9 mouse cellular contexts compared by ENCODE assay signal in the genomic region with DNA sequence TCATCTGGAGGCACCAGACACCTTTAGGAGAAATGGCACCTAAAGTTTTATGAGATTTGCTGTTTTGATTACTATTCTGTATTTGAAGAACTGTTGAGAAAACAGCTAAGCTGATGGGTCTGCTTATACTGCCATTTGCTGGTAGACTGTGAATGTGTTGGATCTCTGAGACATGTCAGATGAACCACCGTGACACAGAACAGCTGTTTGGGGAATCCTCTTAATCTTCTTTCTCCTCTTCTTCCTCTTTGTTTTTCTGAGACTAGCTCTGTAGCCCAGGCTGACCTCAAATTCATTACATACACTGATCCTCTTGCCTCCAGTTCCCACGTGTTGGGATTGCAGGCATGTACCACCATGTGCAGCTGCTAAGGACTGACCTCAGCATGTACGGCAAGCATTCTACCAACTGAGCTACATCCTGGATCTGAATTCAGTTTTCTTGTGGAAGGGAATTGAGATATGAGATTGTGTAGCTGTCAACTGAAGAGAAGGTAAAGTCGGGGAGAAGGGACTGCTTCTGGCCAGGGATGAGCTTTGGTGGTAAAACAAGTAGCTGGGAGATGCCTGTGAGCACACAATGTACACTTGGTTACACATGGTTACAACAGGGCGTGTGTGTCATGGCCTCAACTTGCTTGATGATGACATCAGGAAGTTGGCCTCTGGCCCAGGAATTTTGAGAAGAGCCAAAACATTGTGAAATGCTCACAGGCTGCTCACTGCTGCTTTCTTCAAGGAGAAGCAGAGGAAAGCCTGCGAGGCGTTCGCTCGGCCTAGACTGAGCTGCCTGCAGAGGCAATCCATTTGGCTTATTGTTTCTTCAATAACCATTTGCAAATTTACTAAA. TPM values are rescaled to one million over a fixed set of nuclear protein-coding genes. Genes with fewer than 3 reads are reported as not detected.
DNase-seq lines count a peak whose midpoint lies in the region; ATAC-seq and TF ChIP-seq lines count a peak whose summit lies in the region.
"Had no signal": no experiment of that assay in that cellular context is flagged by ENCODE, and none has a peak within 500 bp of the region (broad histone marks: within the 10 kb centered on the region; RNA-seq: fewer than 3 reads in every experiment).

No protein-coding gene starts in this region.

- no peak for TF ChIP-seq CTCF in left cerebral cortex, adult 2 months (IDR thresholded peaks at IDR 0.05)
- no peak for TF ChIP-seq CTCF in brain, embryonic 14.5 days (IDR thresholded peaks at IDR 0.05; ENCODE audit: borderline replicate concordance, extremely low read depth, insufficient read depth, insufficient read length)

- no peaks in the 10 kb centered on the region for H3K9me3 ChIP-seq in kidney, embryonic 16.5 days (ENCODE audit: low read length)
- H3K9me3 ChIP-seq in hindbrain, embryonic 12.5 days (replicated peaks), result no peaks in the 10 kb centered on the region

- 51% methylated on average over 9 of the region's 9 CpGs for WGBS in kidney, embryonic 16.5 days
- 82% methylated on average over 9 of the region's 9 CpGs for WGBS in hindbrain, embryonic 12.5 days

- peak; percentile 19 to 40 for DNase-seq in left cerebral cortex, postnatal 14 days (ENCODE audit: low spot score in 2 of 2)
- no peak for DNase-seq in left cerebral cortex, adult 2 months (ENCODE audit: extremely low spot score in 1 of 2, low spot score in 2 of 2)
- peak; percentile 50 for DNase-seq in brain, embryonic 14.5 days (ENCODE audit: low read depth)
- DNase-seq in heart, adult 11 months, result peak; percentile 99
- peak; percentile 83 to 88 for DNase-seq in urinary bladder, postnatal 4 days (ENCODE audit: low spot score in 2 of 2)

- intact Hi-C loops in left cerebral cortex, postnatal 14 days (cut with DNase I), result no loop called here
- intact Hi-C loops in left cerebral cortex, adult 2 months (cut with DNase I), result no loop called here

- peak; percentile 75 for ATAC-seq in kidney, embryonic 16.5 days (ENCODE audit: low FRiP score, low TSS enrichment)
- peak; percentile 88 for ATAC-seq in megakaryocyte progenitor cell, adult 5-6 weeks (replicated peaks; ENCODE audit: poor library complexity)
- ATAC-seq in hindbrain, embryonic 12.5 days (ENCODE audit: low FRiP score), result no peak

- no peak overlapping the region for H3K27ac ChIP-seq in left cerebral cortex, adult 2 months
- peak overlapping the region; percentile 47; the same call in 1 of the 2 replicates for H3K27ac ChIP-seq in kidney, embryonic 16.5 days (ENCODE audit: low read length)
- no peak overlapping the region for H3K27ac ChIP-seq in hindbrain, embryonic 12.5 days

- H3K27me3 ChIP-seq in kidney, embryonic 16.5 days (ENCODE audit: insufficient read depth, low read length), result no peaks in the 10 kb centered on the region
- no peaks in the 10 kb centered on the region for H3K27me3 ChIP-seq in hindbrain, embryonic 12.5 days

- no peaks in the 10 kb centered on the region for H3K36me3 ChIP-seq in kidney, embryonic 16.5 days (ENCODE audit: insufficient read depth, low read length)
- no peaks in the 10 kb centered on the region for H3K36me3 ChIP-seq in hindbrain, embryonic 12.5 days

- H3K4me2 ChIP-seq in kidney, embryonic 16.5 days (replicated peaks; ENCODE audit: low read depth, low read length), result no peak overlapping the region
- H3K4me2 ChIP-seq in hindbrain, embryonic 12.5 days (replicated peaks), result no peak overlapping the region

- TF ChIP-seq POLR2A in brain, embryonic 14.5 days (IDR thresholded peaks at IDR 0.05; ENCODE audit: borderline replicate concordance, extremely low read depth, insufficient read depth, insufficient read length, poor library complexity, severe bottlenecking), result no peak

- H3K4me1 ChIP-seq in kidney, embryonic 16.5 days (ENCODE audit: insufficient read depth, low read length), result peaks cover 15% of the 10 kb centered on the region
- H3K4me1 ChIP-seq in hindbrain, embryonic 12.5 days, result no peaks in the 10 kb centered on the region

- H3K4me3 ChIP-seq in left cerebral cortex, adult 2 months, result no peak overlapping the region
- no peak overlapping the region for H3K4me3 ChIP-seq in kidney, embryonic 16.5 days (ENCODE audit: low read length)
- no peak overlapping the region for H3K4me3 ChIP-seq in hindbrain, embryonic 12.5 days

- H3K9ac ChIP-seq in kidney, embryonic 16.5 days (replicated peaks; ENCODE audit: low read length), result no peak overlapping the region
- H3K9ac ChIP-seq in hindbrain, embryonic 12.5 days, result no peak overlapping the region

RNA-seq across cellular contexts. Expression of gene Tas2r143, which starts 3.9 kb away (rescaled TPM):
- not detected for total RNA-seq in left cerebral cortex, postnatal 14 days (2021)
- total RNA-seq in left cerebral cortex, adult 2 months (2021), result not detected
- 0.16 and 0.29 TPM in 2 replicates for polyA plus RNA-seq in brain, embryonic 14.5 days (2012; rRNA removed)
- polyA plus RNA-seq in kidney, embryonic 16.5 days (2015; fragmentation: Nextera tagmentation; extraction: Ambion mirVana), result not detected in 2 replicates
- not detected in 2 replicates for total RNA-seq in megakaryocyte progenitor cell, adult 5-6 weeks (2015)
- 1.1 TPM in 1 of 2 replicates, not detected in the other for total RNA-seq in megakaryocyte progenitor cell, adult 5-6 weeks (2017)
- not detected in 2 replicates for polyA plus RNA-seq in hindbrain, embryonic 12.5 days (2016; fragmentation: Nextera tagmentation; extraction: Ambion mirVana)
- total RNA-seq: layer of hippocampus, postnatal 25 days had no signal

RNA-seq across cellular contexts. Expression of gene Tas2r135, which starts 9.0 kb away (rescaled TPM):
- not detected for total RNA-seq in left cerebral cortex, postnatal 14 days (2021)
- not detected for total RNA-seq in left cerebral cortex, adult 2 months (2021)
- 0.07 TPM in 1 of 2 replicates, not detected in the other for polyA plus RNA-seq in brain, embryonic 14.5 days (2012; rRNA removed)
- not detected in 2 replicates for polyA plus RNA-seq in kidney, embryonic 16.5 days (2015; fragmentation: Nextera tagmentation; extraction: Ambion mirVana)
- total RNA-seq in megakaryocyte progenitor cell, adult 5-6 weeks (2015), result not detected in 2 replicates
- total RNA-seq in megakaryocyte progenitor cell, adult 5-6 weeks (2017), result not detected in 2 replicates
- polyA plus RNA-seq in hindbrain, embryonic 12.5 days (2016; fragmentation: Nextera tagmentation; extraction: Ambion mirVana), result not detected in 2 replicates
- total RNA-seq: layer of hippocampus, postnatal 25 days had no signal

RNA-seq across cellular contexts. Expression of gene Epha1, which starts 23.1 kb away (rescaled TPM):
- total RNA-seq in left cerebral cortex, postnatal 14 days (2021), result under 1 TPM; 0.22 to 0.34 TPM
- total RNA-seq in left cerebral cortex, adult 2 months (2021), result under 1 TPM; 0.12 to 0.29 TPM
- polyA plus RNA-seq in brain, embryonic 14.5 days (2012; rRNA removed), result 1.2 and 1.3 TPM in 2 replicates
- polyA plus RNA-seq in kidney, embryonic 16.5 days (2015; fragmentation: Nextera tagmentation; extraction: Ambion mirVana), result 8.2 and 8.6 TPM in 2 replicates
- 0.07 TPM in 1 of 2 replicates, not detected in the other for total RNA-seq in megakaryocyte progenitor cell, adult 5-6 weeks (2015)
- not detected in 2 replicates for total RNA-seq in megakaryocyte progenitor cell, adult 5-6 weeks (2017)
- polyA plus RNA-seq in hindbrain, embryonic 12.5 days (2016; fragmentation: Nextera tagmentation; extraction: Ambion mirVana), result 1.9 and 2.4 TPM in 2 replicates

RNA-seq across cellular contexts. Expression of gene Tas2r126, which starts 38.1 kb away (rescaled TPM):
- total RNA-seq in left cerebral cortex, postnatal 14 days (2021), result not detected
- total RNA-seq in left cerebral cortex, adult 2 months (2021), result not detected
- polyA plus RNA-seq in brain, embryonic 14.5 days (2012; rRNA removed), result 0.10 TPM in 1 of 2 replicates, not detected in the other
- polyA plus RNA-seq in kidney, embryonic 16.5 days (2015; fragmentation: Nextera tagmentation; extraction: Ambion mirVana), result not detected in 2 replicates
- not detected in 2 replicates for total RNA-seq in megakaryocyte progenitor cell, adult 5-6 weeks (2015)
- not detected in 2 replicates for total RNA-seq in megakaryocyte progenitor cell, adult 5-6 weeks (2017)
- not detected in 2 replicates for polyA plus RNA-seq in hindbrain, embryonic 12.5 days (2016; fragmentation: Nextera tagmentation; extraction: Ambion mirVana)
- total RNA-seq: layer of hippocampus, postnatal 25 days had no signal

RNA-seq across cellular contexts. Expression of gene Zyx, which starts 46.8 kb away (rescaled TPM):
- 10 to 100 TPM; 51.8 to 60.0 TPM for total RNA-seq in left cerebral cortex, postnatal 14 days (2021)
- total RNA-seq in left cerebral cortex, adult 2 months (2021), result 10 to 100 TPM; 47.6 to 47.8 TPM
- 59.5 and 76.3 TPM in 2 replicates for polyA plus RNA-seq in brain, embryonic 14.5 days (2012; rRNA removed)
- 115 and 130 TPM in 2 replicates for polyA plus RNA-seq in kidney, embryonic 16.5 days (2015; fragmentation: Nextera tagmentation; extraction: Ambion mirVana)
- 75.9 and 83.2 TPM in 2 replicates for total RNA-seq in megakaryocyte progenitor cell, adult 5-6 weeks (2015)
- 18.1 and 22.2 TPM in 2 replicates for total RNA-seq in megakaryocyte progenitor cell, adult 5-6 weeks (2017)
- polyA plus RNA-seq in hindbrain, embryonic 12.5 days (2016; fragmentation: Nextera tagmentation; extraction: Ambion mirVana), result 71.4 and 82.5 TPM in 2 replicates

Comparison
In these comparisons a context has a peak if more than half of its experiments do, and no peak if none do; other contexts are left out.
1. DNase-seq: peak in left cerebral cortex, postnatal 14 days (2 of 2), brain, embryonic 14.5 days (single experiment), heart, adult 11 months (single experiment) and urinary bladder, postnatal 4 days (2 of 2); none in left cerebral cortex, adult 2 months (0 of 2).